Mouse (Mus musculus): ENCODE results near the gene Fmr1.
A peak's percentile ranks its signal among the peaks of the same experiment; 100 is the strongest.
"Not testable (repeated sequence)": the region's sequence is repeated elsewhere in the genome, so short reads cannot be mapped to it uniquely, and the experiment has no call there.

The Fmr1 gene

GRCm38 (mm10) chrX:68678333-68678740 lies at the start of gene Fmr1:
TSS of gene Fmr1 (plus strand) at chrX:68678541.
- peak; percentile 91 for DNase-seq (ENCODE audit: extremely low spot score)

DNA sequence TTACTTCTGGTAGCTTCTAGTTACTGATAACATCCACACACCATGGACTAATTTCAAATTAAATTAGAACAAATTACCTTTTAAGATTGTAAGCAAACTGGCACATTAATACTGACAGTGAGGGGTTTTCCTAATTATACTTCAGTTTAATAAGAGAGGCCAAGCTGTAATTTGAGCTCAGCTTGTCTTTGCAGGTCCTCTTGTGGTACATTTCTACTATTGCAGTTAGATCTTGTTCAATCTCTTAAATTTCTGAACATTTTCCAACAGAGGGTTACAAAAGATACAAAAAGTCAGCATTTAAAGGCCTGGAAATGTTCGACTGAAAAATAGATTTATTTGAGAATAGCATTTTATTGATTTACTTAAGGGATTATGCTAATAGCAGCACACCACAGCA lies 36.7 kb upstream of the Fmr1 start:
- DNase-seq (ENCODE audit: extremely low spot score): no peak

DNA sequence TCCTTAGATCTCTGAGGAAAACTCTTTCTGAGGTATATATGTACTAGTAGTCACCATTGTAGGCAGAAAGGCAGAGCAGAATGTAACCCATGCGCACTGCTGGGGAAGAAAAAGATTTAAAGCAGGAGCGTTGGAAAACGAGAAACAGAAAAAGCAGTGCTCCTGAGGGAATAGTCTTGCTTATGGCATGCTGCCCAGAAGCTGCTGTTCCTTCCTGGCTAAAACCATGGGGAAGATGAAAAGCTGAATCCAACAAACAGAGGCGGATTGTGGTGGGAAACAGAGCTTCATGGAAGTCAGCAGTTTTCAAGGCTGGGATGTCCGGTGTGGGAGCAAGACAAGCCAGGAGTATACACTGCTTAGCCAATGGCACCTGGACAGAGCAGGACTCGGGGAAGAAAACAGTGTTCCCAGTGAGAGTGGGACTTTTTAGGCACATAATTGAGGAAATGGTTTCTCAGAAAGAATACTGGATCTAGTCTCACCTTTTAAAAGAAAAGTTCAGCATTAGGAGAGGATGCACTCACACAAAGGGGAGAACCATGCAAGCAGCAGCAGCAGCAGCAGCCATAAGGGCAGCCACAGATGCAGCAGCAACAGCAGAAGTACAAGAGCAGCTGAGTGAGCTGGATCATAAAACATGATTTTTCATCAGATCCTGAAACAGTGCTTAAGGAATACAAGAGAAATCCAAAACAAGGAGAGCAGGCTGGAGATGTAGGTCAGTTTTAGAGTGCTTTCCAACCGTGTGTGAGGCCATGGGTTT lies 33.0 kb upstream of the Fmr1 start:
- DNase-seq (ENCODE audit: extremely low spot score): no peak

DNA sequence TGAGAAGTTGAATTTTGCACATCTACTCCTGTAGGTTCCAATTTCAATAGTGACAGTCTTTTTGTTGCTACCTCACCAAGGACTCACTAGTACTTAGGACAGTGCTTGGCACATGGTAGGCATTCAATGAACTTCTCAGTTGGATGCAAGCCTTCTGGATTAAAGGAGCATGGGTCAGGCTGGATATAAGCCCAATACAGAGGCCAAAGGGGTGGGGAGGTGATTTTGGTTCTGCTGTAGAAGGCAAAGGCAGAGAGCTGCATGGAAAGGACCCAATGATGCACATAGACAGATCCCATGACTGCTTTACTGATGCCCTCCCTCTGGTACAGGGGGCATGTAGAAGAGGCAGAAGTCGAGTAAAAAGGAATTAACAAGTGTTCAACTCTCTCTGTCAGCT lies 833 bp upstream of the Fmr1 start:
- peak; percentile 1 for DNase-seq (ENCODE audit: extremely low spot score)

DNA sequence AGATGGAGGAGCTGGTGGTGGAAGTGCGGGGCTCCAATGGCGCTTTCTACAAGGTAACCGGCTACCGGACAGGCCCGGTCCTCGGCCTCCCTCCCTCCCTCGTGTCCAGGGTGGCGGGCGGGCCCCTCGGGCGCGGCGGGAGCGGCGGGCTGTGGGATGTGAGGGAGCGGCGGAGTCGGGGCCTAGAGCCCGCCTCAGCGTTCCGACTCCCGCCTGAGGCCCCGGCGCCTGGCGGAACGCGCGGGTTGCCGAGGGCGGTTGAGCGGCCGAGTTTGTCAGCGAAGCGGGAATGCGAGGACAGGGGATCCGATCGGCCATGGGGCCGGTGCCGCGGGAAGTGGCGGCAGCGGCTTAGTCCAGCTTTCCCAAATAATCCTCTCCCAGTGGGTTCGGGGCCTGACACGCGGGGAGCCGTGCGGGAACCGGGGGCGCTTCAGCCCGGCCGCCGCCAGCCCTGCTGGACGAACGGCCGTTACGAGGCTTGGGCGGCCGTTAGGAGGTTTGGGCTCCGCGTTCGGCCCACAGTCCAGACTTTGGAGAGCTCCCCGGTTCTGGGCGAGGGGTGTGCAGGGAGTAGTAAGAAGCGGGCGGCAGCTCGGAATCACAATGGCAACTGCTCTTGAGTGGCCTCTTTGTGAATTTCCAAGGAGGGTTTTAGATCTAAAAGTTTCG lies 610 bp downstream of the Fmr1 start:
- DNase-seq (ENCODE audit: extremely low spot score): peak; percentile 31

GRCm38 (mm10) chrX:68684706-68685105 lies 6.4 kb downstream of the Fmr1 start:
- DNase-seq (ENCODE audit: extremely low spot score): no peak

DNA sequence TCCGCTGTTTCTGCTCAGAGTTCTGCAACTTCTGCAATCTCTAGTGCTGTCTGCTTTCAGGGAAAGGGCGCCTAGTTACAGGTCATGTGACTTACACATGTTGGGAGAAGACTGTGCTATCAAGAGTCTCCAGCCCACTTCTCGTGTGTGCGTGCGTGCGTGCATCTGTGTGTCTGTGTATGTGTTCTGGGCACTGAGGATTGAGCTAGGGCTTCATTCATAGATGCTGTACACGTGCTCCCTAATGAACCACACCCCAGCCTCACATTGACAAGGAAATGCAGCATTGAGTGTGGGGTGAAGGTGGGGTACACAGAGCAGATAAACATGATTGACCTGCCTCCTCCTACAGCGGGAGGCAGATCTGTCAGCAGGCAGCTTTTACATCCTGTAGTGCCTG lies 13.6 kb downstream of the Fmr1 start:
- not testable (repeated sequence) for DNase-seq (ENCODE audit: extremely low spot score)

- DNase-seq (ENCODE audit: extremely low spot score): no peak
These were observed 58.6 kb downstream of the Fmr1 start for GRCm38 (mm10) chrX:68736902-68737301.

DNA sequence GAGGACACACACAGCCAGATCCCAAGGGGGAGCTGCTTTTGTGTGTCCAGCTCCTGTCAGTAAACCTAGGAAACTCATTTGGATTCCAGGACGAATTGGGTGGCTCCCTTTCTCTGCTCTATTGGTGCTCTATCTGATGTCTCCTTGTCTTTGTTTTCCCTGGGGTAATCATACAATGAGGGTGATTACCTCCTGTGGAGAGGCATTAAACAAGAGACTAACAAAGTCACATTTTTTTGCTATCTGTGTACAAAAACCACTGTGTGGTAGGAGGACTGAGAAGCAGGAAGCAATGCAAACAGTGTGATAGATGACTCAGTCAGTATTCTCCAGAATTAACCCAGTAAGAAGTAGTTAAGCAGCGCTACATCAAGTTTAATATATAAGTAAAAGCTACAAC lies 61.7 kb downstream of the Fmr1 start:
- no peak for DNase-seq (ENCODE audit: extremely low spot score)

DNA sequence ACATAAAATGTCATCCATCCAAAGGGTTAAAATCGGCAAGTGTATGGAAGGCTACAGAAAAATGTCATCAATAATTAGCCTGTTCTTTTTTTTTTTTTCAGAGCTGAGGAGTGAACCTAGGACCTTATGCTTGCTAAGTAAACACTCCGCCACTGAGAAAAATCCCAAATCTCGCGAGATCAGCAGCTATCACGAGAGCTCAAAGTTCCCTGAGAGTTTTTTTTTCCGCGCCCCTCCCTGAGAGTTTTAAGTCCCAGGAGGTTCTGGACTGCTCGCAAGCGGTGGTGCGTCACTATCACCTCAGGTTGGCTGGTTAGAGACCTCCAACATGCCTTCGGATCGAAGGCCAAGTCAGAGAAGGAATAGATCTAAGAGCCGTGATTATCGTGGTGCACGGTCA lies 83.3 kb downstream of the Fmr1 start, which contains the start of gene Fmr1nb:
TSS of gene Fmr1nb (plus strand) at position 234 of the 400 bp plus-strand sequence.
- no peak for DNase-seq (ENCODE audit: extremely low spot score)

Data from embryo, embryonic 9.5 days (tissue).